Mouse (Mus musculus): ENCODE data around the gene Thsd4. TPM values are rescaled to one million over a fixed set of nuclear protein-coding genes. Genes with fewer than 3 reads are reported as not detected.
"Not testable (repeated sequence)": the region's sequence is repeated elsewhere in the genome, so short reads cannot be mapped to it uniquely, and the experiment has no call there.

Thsd4 gene
- polyA plus RNA-seq, 1 experiment = 0.65 TPM

- Histone ChIP-seq H3K36me3 (replicated peaks; ENCODE audit: low read length) (no peaks in the 10 kb centered on the region), H3K4me3 (replicated peaks) (no peak overlapping the region), H3K4me1 (no peaks in the 10 kb centered on the region), H3K27me3 (replicated peaks) (peaks cover 1% of the 10 kb centered on the region), H3K9me3 (peaks cover 13% of the 10 kb centered on the region; the same call in 1 of the 2 replicates)
- TF ChIP-seq FLI1 (IDR thresholded peaks at IDR 0.05; ENCODE audit: low read length) (no peak), GATA1 (IDR thresholded peaks at IDR 0.05; ENCODE audit: borderline replicate concordance, low read length) (no peak)
Measured at GRCm38 (mm10) chr9:60195502-60195901, 326.3 kb downstream of the Thsd4 start.

- TF ChIP-seq FLI1 (IDR thresholded peaks at IDR 0.05; ENCODE audit: low read length) (no peak), GATA1 (IDR thresholded peaks at IDR 0.05; ENCODE audit: borderline replicate concordance, low read length) (no peak)
- Histone ChIP-seq H3K36me3 (replicated peaks; ENCODE audit: low read length) (no peaks in the 10 kb centered on the region), H3K27me3 (replicated peaks) (peaks cover 1% of the 10 kb centered on the region), H3K4me3 (replicated peaks) (no peak overlapping the region), H3K4me1 (no peaks in the 10 kb centered on the region), H3K9me3 (peaks cover 13% of the 10 kb centered on the region; the same call in 1 of the 2 replicates)
Measured at GRCm38 (mm10) chr9:60194905-60195304, 326.9 kb downstream of the Thsd4 start.

GRCm38 (mm10) chr9:60192321-60192720 is 329.5 kb downstream of the Thsd4 start:
- no peak overlapping the region for H3K4me3 ChIP-seq (replicated peaks)
- no peaks in the 10 kb centered on the region for H3K4me1 ChIP-seq
- peaks cover 3% of the 10 kb centered on the region for H3K27me3 ChIP-seq (replicated peaks)
- H3K36me3 ChIP-seq (replicated peaks; ENCODE audit: low read length) = no peaks in the 10 kb centered on the region
- no peak for TF ChIP-seq GATA1 (IDR thresholded peaks at IDR 0.05; ENCODE audit: borderline replicate concordance, low read length)
- no peak for TF ChIP-seq FLI1 (IDR thresholded peaks at IDR 0.05; ENCODE audit: low read length)
- peaks cover 10% of the 10 kb centered on the region; the same call in 1 of the 2 replicates for H3K9me3 ChIP-seq

GRCm38 (mm10) chr9:60187437-60187836 is 334.4 kb downstream of the Thsd4 start:
- TF ChIP-seq FLI1 (IDR thresholded peaks at IDR 0.05; ENCODE audit: low read length) = no peak
- TF ChIP-seq GATA1 (IDR thresholded peaks at IDR 0.05; ENCODE audit: borderline replicate concordance, low read length) = no peak
- peaks cover 4% of the 10 kb centered on the region for H3K27me3 ChIP-seq (replicated peaks)
- H3K36me3 ChIP-seq (replicated peaks; ENCODE audit: low read length) = no peaks in the 10 kb centered on the region
- H3K4me1 ChIP-seq = no peaks in the 10 kb centered on the region
- H3K4me3 ChIP-seq (replicated peaks) = no peak overlapping the region
- no peaks in the 10 kb centered on the region for H3K9me3 ChIP-seq

GRCm38 (mm10) chr9:60186948-60187347 is 334.9 kb downstream of the Thsd4 start:
- Histone ChIP-seq H3K4me1 (no peaks in the 10 kb centered on the region), H3K9me3 (no peaks in the 10 kb centered on the region), H3K4me3 (replicated peaks) (no peak overlapping the region), H3K27me3 (replicated peaks) (peaks cover 4% of the 10 kb centered on the region), H3K36me3 (replicated peaks; ENCODE audit: low read length) (no peaks in the 10 kb centered on the region)
- TF ChIP-seq FLI1 (IDR thresholded peaks at IDR 0.05; ENCODE audit: low read length) (no peak), GATA1 (IDR thresholded peaks at IDR 0.05; ENCODE audit: borderline replicate concordance, low read length) (no peak)

- Histone ChIP-seq H3K9me3 (no peaks in the 10 kb centered on the region), H3K4me3 (replicated peaks) (no peak overlapping the region), H3K4me1 (no peaks in the 10 kb centered on the region), H3K27me3 (replicated peaks) (peaks cover 4% of the 10 kb centered on the region), H3K36me3 (replicated peaks; ENCODE audit: low read length) (no peaks in the 10 kb centered on the region)
- TF ChIP-seq GATA1 (IDR thresholded peaks at IDR 0.05; ENCODE audit: borderline replicate concordance, low read length) (no peak), FLI1 (IDR thresholded peaks at IDR 0.05; ENCODE audit: low read length) (no peak)
Measured at GRCm38 (mm10) chr9:60184083-60184482, 337.8 kb downstream of the Thsd4 start.

GRCm38 (mm10) chr9:60182371-60182770 is 339.5 kb downstream of the Thsd4 start:
- Histone ChIP-seq H3K36me3 (replicated peaks; ENCODE audit: low read length) (no peaks in the 10 kb centered on the region), H3K27me3 (replicated peaks) (peaks cover 2% of the 10 kb centered on the region), H3K4me1 (no peaks in the 10 kb centered on the region), H3K4me3 (replicated peaks) (no peak overlapping the region), H3K9me3 (no peaks in the 10 kb centered on the region)
- TF ChIP-seq FLI1 (IDR thresholded peaks at IDR 0.05; ENCODE audit: low read length) (no peak), GATA1 (IDR thresholded peaks at IDR 0.05; ENCODE audit: borderline replicate concordance, low read length) (no peak)

GRCm38 (mm10) chr9:60180936-60181335 is 340.9 kb downstream of the Thsd4 start:
- H3K9me3 ChIP-seq = no peaks in the 10 kb centered on the region
- peaks cover 2% of the 10 kb centered on the region for H3K27me3 ChIP-seq (replicated peaks)
- H3K36me3 ChIP-seq (replicated peaks; ENCODE audit: low read length) = no peaks in the 10 kb centered on the region
- no peaks in the 10 kb centered on the region for H3K4me1 ChIP-seq
- H3K4me3 ChIP-seq (replicated peaks) = no peak overlapping the region
- TF ChIP-seq GATA1 (IDR thresholded peaks at IDR 0.05; ENCODE audit: borderline replicate concordance, low read length) (no peak), FLI1 (IDR thresholded peaks at IDR 0.05; ENCODE audit: low read length) (no peak)

GRCm38 (mm10) chr9:60180114-60180513 is 341.7 kb downstream of the Thsd4 start:
- Histone ChIP-seq H3K27me3 (replicated peaks) (no peaks in the 10 kb centered on the region), H3K4me1 (no peaks in the 10 kb centered on the region), H3K9me3 (no peaks in the 10 kb centered on the region), H3K36me3 (replicated peaks; ENCODE audit: low read length) (no peaks in the 10 kb centered on the region), H3K4me3 (replicated peaks) (no peak overlapping the region)
- TF ChIP-seq GATA1 (IDR thresholded peaks at IDR 0.05; ENCODE audit: borderline replicate concordance, low read length) (no peak), FLI1 (IDR thresholded peaks at IDR 0.05; ENCODE audit: low read length) (no peak)

- no peaks in the 10 kb centered on the region for H3K4me1 ChIP-seq
- peaks cover 3% of the 10 kb centered on the region for H3K27me3 ChIP-seq (replicated peaks)
- TF ChIP-seq FLI1 (IDR thresholded peaks at IDR 0.05; ENCODE audit: low read length) = no peak
- no peak for TF ChIP-seq GATA1 (IDR thresholded peaks at IDR 0.05; ENCODE audit: borderline replicate concordance, low read length)
- no peaks in the 10 kb centered on the region for H3K9me3 ChIP-seq
- H3K4me3 ChIP-seq (replicated peaks) = no peak overlapping the region
- H3K36me3 ChIP-seq (replicated peaks; ENCODE audit: low read length) = no peaks in the 10 kb centered on the region
Measured at GRCm38 (mm10) chr9:60176311-60176710, 345.5 kb downstream of the Thsd4 start.

GRCm38 (mm10) chr9:60172459-60173060 is 349.3 kb downstream of the Thsd4 start:
- not testable (repeated sequence) for H3K4me3 ChIP-seq (replicated peaks); H3K36me3 ChIP-seq (replicated peaks; ENCODE audit: low read length); H3K4me1 ChIP-seq; H3K9me3 ChIP-seq; H3K27me3 ChIP-seq (replicated peaks)
